Mouse (Mus musculus): Measurements from ENCODE around the gene Armc2.

DNA sequence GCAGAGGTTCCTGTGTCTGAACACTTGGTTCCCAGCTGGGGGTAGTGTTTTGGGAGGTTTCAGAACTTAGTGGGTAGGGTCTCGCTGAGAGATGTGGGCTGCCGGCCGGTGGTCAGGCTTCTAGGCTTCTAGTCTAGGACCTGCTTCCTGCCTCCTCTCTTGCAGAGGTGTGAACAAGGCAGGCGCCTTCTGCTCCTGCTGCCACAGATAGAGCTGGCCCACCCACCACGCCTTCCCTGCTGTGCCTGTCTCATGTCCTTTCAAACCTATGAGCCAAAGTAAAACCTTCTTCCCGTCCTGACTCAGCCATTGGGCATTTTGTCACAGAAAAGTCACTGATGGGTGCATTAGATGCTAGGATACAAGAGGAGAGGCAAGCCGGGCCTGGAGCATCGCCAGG, 22.1 kb downstream of the Armc2 start:
- TF ChIP-seq CTCF (IDR thresholded peaks at IDR 0.05; ENCODE audit: low read depth, low read length) (no peak), POLR2AphosphoS5 (IDR thresholded peaks at IDR 0.05; ENCODE audit: insufficient replicate concordance, low read depth, low read length) (no peak), GATA1 (IDR thresholded peaks at IDR 0.05; ENCODE audit: borderline replicate concordance, low read length) (no peak), TAL1 (conservative IDR thresholded peaks at IDR 0.05; ENCODE audit: low read depth, low read length) (no peak), GATA2 (IDR thresholded peaks at IDR 0.05; ENCODE audit: borderline replicate concordance, low read depth, low read length) (no peak)

Measured in G1E (cell line).